Mouse (Mus musculus) kidney, embryonic 16.5 days (tissue): Measurements from ENCODE around the gene Drd4. TPM values are rescaled to one million over a fixed set of nuclear protein-coding genes. Genes with fewer than 3 reads are reported as not detected.

Source experiments
- ATAC-seq: fragments of 200-750 bp; cut with Nextera tagmentation; 2 replicates; pipeline ENCODE4 v1.8.0; 2017; ENCODE audit warnings: moderate TSS enrichment; ENCODE audit not compliant: low FRiP score, low TSS enrichment
- H3K27ac ChIP-seq: fragments of 300-500 bp; sonication (generic); 2 replicates; pipeline ENCODE4 v1.5.1; 2014; ENCODE audit warnings: low read length
- H3K27me3 ChIP-seq: fragments of 300-500 bp; sonication (generic); 2 replicates; pipeline ENCODE4 v1.6.1; 2014; ENCODE audit warnings: low read length, control low read depth, mixed read lengths; ENCODE audit not compliant: insufficient read depth
- H3K36me3 ChIP-seq: fragments of 300-500 bp; sonication (generic); 2 replicates; pipeline ENCODE4 v1.6.1; 2014; ENCODE audit warnings: low read length, control low read depth, mixed read lengths; ENCODE audit not compliant: insufficient read depth
- H3K4me1 ChIP-seq: fragments of 300-500 bp; sonication (generic); 2 replicates; pipeline ENCODE4 v1.6.1; 2014; ENCODE audit warnings: low read length, control low read depth, mixed read lengths; ENCODE audit not compliant: insufficient read depth
- H3K4me2 ChIP-seq: fragments of 300-500 bp; sonication (generic); replicated peaks from 2 replicates; pipeline ENCODE4 v1.6.1; 2014; ENCODE audit warnings: low read depth, low read length
- H3K4me3 ChIP-seq: fragments of 300-500 bp; sonication (generic); 2 replicates; pipeline ENCODE4 v1.5.1; 2014; ENCODE audit warnings: mild to moderate bottlenecking, low read length
- H3K9ac ChIP-seq: fragments of 300-500 bp; sonication (generic); replicated peaks from 2 replicates; pipeline ENCODE4 v1.6.1; 2014; ENCODE audit warnings: low read length
- H3K9me3 ChIP-seq: fragments of 300-500 bp; sonication (generic); 2 replicates; pipeline ENCODE4 v1.6.1; 2016; ENCODE audit warnings: low read length, control low read depth
- WGBS: fragments of 180-500 bp; shearing (Covaris S2); extraction: QIAGEN DNeasy Blood & Tissue Kit; methylation state at CpG from one replicate; pipeline ENCODE4 v1.1.7; 2014; 5-methylcytosine and 5-hydroxymethylcytosine counted together
- polyA plus RNA-seq: library from polyadenylated mRNA; unstranded; fragments of >200 nt; fragmentation: Nextera tagmentation; extraction: Ambion mirVana; gene quantifications from 2 replicates; pipeline ENCODE4 v1.2.1, GENCODE M21; 2015

Gene Drd4
- polyA plus RNA-seq, 1 experiment from 2014 or later: 1.3 TPM

GRCm38 (mm10) chr7:141268466-141269272 lies 23.1 kb upstream of the Drd4 start:
- Histone ChIP-seq H3K4me2 (no peak overlapping the region), H3K9me3 (no peaks in the 10 kb centered on the region), H3K36me3 (peaks cover 7% of the 10 kb centered on the region), H3K27ac (no peak overlapping the region), H3K27me3 (no peaks in the 10 kb centered on the region), H3K4me1 (peaks cover 14% of the 10 kb centered on the region), H3K9ac (no peak overlapping the region), H3K4me3 (no peak overlapping the region)
- no peak for ATAC-seq
- WGBS: 76% methylated on average over 24 of the region's 24 CpGs

DNA sequence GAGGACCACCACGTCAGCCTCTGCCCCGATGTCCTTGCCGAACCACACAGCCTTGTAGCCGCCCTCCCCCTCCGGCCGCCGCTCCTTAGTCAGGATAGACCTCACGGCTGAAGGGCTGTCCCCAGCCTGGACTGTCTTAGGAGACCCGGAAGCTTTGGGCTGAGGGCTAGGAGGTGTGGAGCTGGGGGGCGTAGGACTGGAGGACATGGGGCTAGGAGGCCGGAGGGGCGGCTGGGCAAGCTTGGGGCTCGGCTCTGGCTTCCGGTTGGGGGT lies 22.6 kb upstream of the Drd4 start:
- 81% methylated on average over 14 of the region's 14 CpGs for WGBS
- Histone ChIP-seq H3K9me3 (no peaks in the 10 kb centered on the region), H3K4me2 (no peak overlapping the region)

GRCm38 (mm10) chr7:141270631-141271030 lies 21.2 kb upstream of the Drd4 start:
- Histone ChIP-seq H3K4me2 (no peak overlapping the region), H3K9me3 (no peaks in the 10 kb centered on the region), H3K4me1 (peaks cover 6% of the 10 kb centered on the region), H3K27ac (no peak overlapping the region), H3K27me3 (no peaks in the 10 kb centered on the region), H3K9ac (no peak overlapping the region), H3K36me3 (no peaks in the 10 kb centered on the region), H3K4me3 (no peak overlapping the region)
- WGBS: 82% methylated on average over 3 of the region's 3 CpGs
- ATAC-seq: no peak

More for the DNA sequence above, 22.6 kb upstream of the Drd4 start:
- 0 out of 2 replicates have a peak, but pooled peaks cover 1% of the 10 kb centered on the region for H3K36me3 ChIP-seq
- H3K27me3 ChIP-seq: no peaks in the 10 kb centered on the region
- H3K4me3 ChIP-seq: no peak overlapping the region
- no peak overlapping the region for H3K27ac ChIP-seq
- H3K9ac ChIP-seq: no peak overlapping the region
- ATAC-seq: no peak
- peaks cover 14% of the 10 kb centered on the region for H3K4me1 ChIP-seq

DNA sequence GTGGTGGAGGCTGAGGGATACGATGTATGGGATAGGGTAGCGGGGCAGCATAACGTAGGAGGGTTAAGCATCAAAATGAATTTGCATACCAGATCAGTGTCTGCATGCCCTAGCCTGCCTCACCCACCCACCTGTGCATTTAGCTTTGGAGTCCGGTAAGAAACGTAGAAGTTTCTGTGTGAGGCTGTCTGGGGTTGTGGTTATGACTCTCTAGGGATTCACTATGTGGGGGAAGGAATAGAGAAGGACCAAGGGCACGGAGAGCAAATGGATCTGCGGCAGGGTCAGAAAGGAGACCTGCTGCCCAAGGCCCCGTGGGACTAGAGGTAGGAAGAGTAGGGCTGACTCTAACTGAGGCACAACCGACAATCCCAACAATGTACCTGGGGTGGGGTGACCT lies 16.4 kb upstream of the Drd4 start:
- Histone ChIP-seq H3K27ac (no peak overlapping the region), H3K4me3 (no peak overlapping the region), H3K27me3 (no peaks in the 10 kb centered on the region), H3K4me1 (peaks cover 31% of the 10 kb centered on the region), H3K4me2 (no peak overlapping the region), H3K36me3 (no peaks in the 10 kb centered on the region), H3K9ac (no peak overlapping the region; the same call in 1 of the 2 replicates), H3K9me3 (no peaks in the 10 kb centered on the region)
- WGBS: 77% methylated on average over 9 of the region's 9 CpGs
- ATAC-seq: no peak

DNA sequence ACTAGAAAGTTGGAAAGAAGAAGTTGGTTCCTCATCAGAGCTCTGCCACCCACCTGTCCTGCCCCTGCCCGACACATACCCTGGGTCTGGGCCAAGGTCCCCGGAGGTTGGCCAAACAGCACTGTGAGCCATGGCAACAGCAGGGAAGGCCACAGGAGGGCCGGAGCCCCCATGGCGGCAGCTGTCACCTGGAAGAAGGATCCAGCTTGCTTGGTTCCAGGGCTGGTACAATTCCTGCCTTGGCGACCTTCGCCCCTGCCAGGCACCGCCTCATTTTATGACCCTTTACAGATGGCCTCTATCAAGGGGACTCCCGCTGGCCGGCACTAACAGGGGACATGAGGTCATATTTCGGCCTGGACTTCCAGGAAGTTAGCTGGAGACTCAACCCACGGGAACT lies 15.3 kb upstream of the Drd4 start, which contains the start of gene Cdhr5:
Gene Cdhr5, minus strand, starts transcription at position 241 of the 400 bp plus-strand sequence.
- no peaks in the 10 kb centered on the region for H3K27me3 ChIP-seq
- peak within 1 kb of the TSS; percentile 16; the same call in 1 of the 2 replicates for H3K4me2 ChIP-seq
- peaks cover 31% of the 10 kb centered on the region for H3K4me1 ChIP-seq
- H3K27ac ChIP-seq: no peak within 1 kb of the TSS
- 20% methylated on average over 11 of the region's 11 CpGs for WGBS
- no peaks in the 10 kb centered on the region for H3K36me3 ChIP-seq
- H3K9ac ChIP-seq: peak within 1 kb of the TSS; percentile 19
- no peak within 1 kb of the TSS for H3K4me3 ChIP-seq
- H3K9me3 ChIP-seq: no peaks in the 10 kb centered on the region
- ATAC-seq: 0 out of 2 replicates have a peak, but pooled peaks have one; percentile 7

GRCm38 (mm10) chr7:141277701-141278678 lies 13.8 kb upstream of the Drd4 start:
- Histone ChIP-seq H3K4me1 (peaks cover 31% of the 10 kb centered on the region), H3K4me2 (peak overlapping the region; percentile 95; the same call in 1 of the 2 replicates), H3K9ac (no peak overlapping the region; the same call in 1 of the 2 replicates), H3K27me3 (no peaks in the 10 kb centered on the region), H3K4me3 (peak overlapping the region; percentile 52), H3K9me3 (no peaks in the 10 kb centered on the region), H3K27ac (no peak overlapping the region), H3K36me3 (no peaks in the 10 kb centered on the region)
- ATAC-seq: no peak
- WGBS: 69% methylated on average over 11 of the region's 11 CpGs

GRCm38 (mm10) chr7:141278766-141279590 lies 12.8 kb upstream of the Drd4 start, which contains the start of gene Sct:
Gene Sct, minus strand, starts transcription at chr7:141279133.
- H3K4me1 ChIP-seq: peaks cover 31% of the 10 kb centered on the region
- peak within 1 kb of the TSS; percentile 95 for H3K4me2 ChIP-seq
- H3K4me3 ChIP-seq: peak within 1 kb of the TSS; percentile 52
- no peak within 1 kb of the TSS; the same call in 1 of the 2 replicates for H3K27ac ChIP-seq
- H3K9me3 ChIP-seq: no peaks in the 10 kb centered on the region
- ATAC-seq: peak; percentile 66
- WGBS: 2% methylated on average over 46 of the region's 46 CpGs
- no peaks in the 10 kb centered on the region for H3K36me3 ChIP-seq
- H3K27me3 ChIP-seq: no peaks in the 10 kb centered on the region
- H3K9ac ChIP-seq: peak within 1 kb of the TSS; percentile 63

- H3K4me3 ChIP-seq: no peak overlapping the region
- peaks cover 26% of the 10 kb centered on the region for H3K4me1 ChIP-seq
- peak; percentile 66 for ATAC-seq
- no peak overlapping the region for H3K4me2 ChIP-seq
- no peaks in the 10 kb centered on the region for H3K9me3 ChIP-seq
- no peaks in the 10 kb centered on the region for H3K27me3 ChIP-seq
- H3K36me3 ChIP-seq: no peaks in the 10 kb centered on the region
- H3K27ac ChIP-seq: peak overlapping the region; percentile 59
- no peak overlapping the region for H3K9ac ChIP-seq
- 51% methylated on average over 6 of the region's 6 CpGs for WGBS
These were observed 10.4 kb upstream of the Drd4 start for GRCm38 (mm10) chr7:141281442-141281841.

DNA sequence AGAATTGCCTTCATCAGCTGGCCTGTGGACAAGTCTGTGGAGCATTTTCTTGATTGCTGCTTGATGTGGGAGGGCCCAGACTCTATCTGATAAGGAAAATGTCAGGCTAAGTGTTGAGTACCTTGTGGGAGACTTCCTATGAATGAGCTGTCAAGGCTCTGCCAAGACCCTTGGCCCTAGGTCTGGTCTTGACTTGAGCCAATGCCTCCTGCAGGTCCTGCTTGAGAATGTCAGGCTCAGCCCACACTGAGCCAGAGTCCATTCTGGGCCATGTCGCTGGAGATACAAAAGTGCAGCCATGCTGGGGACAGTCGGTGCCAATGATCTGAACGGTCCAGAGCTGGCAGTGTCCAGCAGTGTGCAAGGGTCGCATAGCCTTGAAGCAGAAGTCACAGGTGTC lies 9.1 kb upstream of the Drd4 start:
- Histone ChIP-seq H3K4me2 (no peak overlapping the region), H3K36me3 (no peaks in the 10 kb centered on the region), H3K27me3 (no peaks in the 10 kb centered on the region), H3K27ac (no peak overlapping the region), H3K4me3 (no peak overlapping the region), H3K9me3 (no peaks in the 10 kb centered on the region), H3K4me1 (peaks cover 16% of the 10 kb centered on the region), H3K9ac (no peak overlapping the region)
- WGBS: 85% methylated on average over 4 of the region's 4 CpGs
- no peak for ATAC-seq
